Mouse (Mus musculus): ENCODE data around the gene Tbc1d10a.

DNA sequence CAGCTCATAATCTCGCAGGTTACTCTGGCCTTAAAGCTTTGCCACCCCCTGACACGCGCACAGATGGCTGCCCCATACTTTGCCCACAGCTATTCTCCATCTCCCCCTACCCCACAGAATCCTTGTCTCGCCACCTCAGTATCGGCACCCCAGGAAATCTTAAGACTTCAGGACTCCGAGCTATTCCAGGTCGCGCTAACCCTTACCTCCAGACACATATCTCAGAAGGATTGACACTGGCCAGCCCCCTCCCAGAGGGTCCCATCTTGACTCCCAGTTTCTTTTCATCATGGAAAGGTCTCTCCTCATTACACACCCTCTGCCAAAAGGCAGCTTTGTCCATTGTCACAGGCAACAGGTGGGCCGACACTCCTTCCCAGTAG lies 720 bp downstream of the Tbc1d10a start:
- TF ChIP-seq CTCF (IDR thresholded peaks at IDR 0.05; ENCODE audit: borderline replicate concordance, insufficient read depth, low read depth, low read length) (no peak), POLR2A (IDR thresholded peaks at IDR 0.05; ENCODE audit: borderline replicate concordance, insufficient read depth, low read length) (no peak)
